Mouse (Mus musculus): ENCODE results near the gene Kansl3. TPM values are rescaled to one million over a fixed set of nuclear protein-coding genes. Genes with fewer than 3 reads are reported as not detected.

Gene Kansl3
- 57.5 and 72.5 TPM in 2 replicates for polyA plus RNA-seq (2012; rRNA removed)

GRCm38 (mm10) chr1:36368969-36369645 is at the start of gene Kansl3:
TSS of gene Kansl3 (minus strand) at chr1:36369181.

GRCm38 (mm10) chr1:36371934-36372845 is 3.2 kb upstream of the Kansl3 start, which contains the start of gene Fer1l5:
TSS of gene Fer1l5 (plus strand) at chr1:36372291.

GRCm38 (mm10) chr1:36307495-36308280 is 61.3 kb downstream of the Kansl3 start, which contains the start of gene Arid5a:
TSS of gene Arid5a (plus strand) at chr1:36307733.

Other genes starting within 250 kb of the Kansl3 start
- 19.1 and 20.5 TPM in 2 replicates for gene Uggt1, start 124.5 kb downstream of the Kansl3 start, polyA plus RNA-seq (2012; rRNA removed)
- gene Neurl3, start 94.5 kb downstream of the Kansl3 start, polyA plus RNA-seq (2012; rRNA removed): 10.2 and 10.6 TPM in 2 replicates
- 13.0 and 14.3 TPM in 2 replicates for gene Arid5a, start 61.4 kb downstream of the Kansl3 start, polyA plus RNA-seq (2012; rRNA removed)
- 0.03 and 0.09 TPM in 2 replicates for gene Fer1l5, start 3.1 kb upstream of the Kansl3 start, polyA plus RNA-seq (2012; rRNA removed)
- 18.5 and 19.4 TPM in 2 replicates for gene Lman2l, start 76.1 kb upstream of the Kansl3 start, polyA plus RNA-seq (2012; rRNA removed)
- 8.8 and 9.3 TPM in 2 replicates for gene Cnnm4, start 102.4 kb upstream of the Kansl3 start, polyA plus RNA-seq (2012; rRNA removed)
- gene Cnnm3, start 142.7 kb upstream of the Kansl3 start, polyA plus RNA-seq (2012; rRNA removed): 35.3 and 39.6 TPM in 2 replicates
- 35.5 and 41.6 TPM in 2 replicates for gene Ankrd23, start 167.7 kb upstream of the Kansl3 start, polyA plus RNA-seq (2012; rRNA removed)
- gene Gm42417, start 170.2 kb upstream of the Kansl3 start, polyA plus RNA-seq (2012; rRNA removed): not detected in 2 replicates
- gene Ankrd39, start 178.3 kb upstream of the Kansl3 start, polyA plus RNA-seq (2012; rRNA removed): 48.1 and 50.6 TPM in 2 replicates
- gene Sema4c, start 189.2 kb upstream of the Kansl3 start, polyA plus RNA-seq (2012; rRNA removed): 33.6 and 36.8 TPM in 2 replicates